Mouse (Mus musculus) testis, adult 2 months (tissue): ENCODE results near the gene Rnf214. TPM values are rescaled to one million over a fixed set of nuclear protein-coding genes. Genes with fewer than 3 reads are reported as not detected.

Experiments used
- H3K27ac ChIP-seq: fragments of 200-500 bp; 2 replicates; pipeline ENCODE4 v1.5.1; 2012; ENCODE audit warnings: low read depth, low read length; ENCODE audit not compliant: control insufficient read depth, insufficient read depth
- H3K27me3 ChIP-seq: fragments of 200-500 bp; 2 replicates; pipeline ENCODE4 v1.6.1; 2012; ENCODE audit warnings: mild to moderate bottlenecking, low read length, moderate library complexity; ENCODE audit not compliant: control insufficient read depth, insufficient read depth
- H3K36me3 ChIP-seq: fragments of 200-500 bp; 2 replicates; pipeline ENCODE4 v1.6.1; 2012; ENCODE audit warnings: mild to moderate bottlenecking, low read length; ENCODE audit not compliant: control insufficient read depth, insufficient read depth
- H3K4me1 ChIP-seq: fragments of 200-500 bp; 2 replicates; pipeline ENCODE4 v1.6.1; 2012; ENCODE audit warnings: low read length; ENCODE audit not compliant: control insufficient read depth, insufficient read depth
- H3K4me3 ChIP-seq: fragments of 200-500 bp; 2 replicates; pipeline ENCODE4 v1.5.1; 2012; ENCODE audit warnings: low read depth, mild to moderate bottlenecking, low read length, moderate library complexity, mixed read lengths; ENCODE audit not compliant: control insufficient read depth
- CTCF ChIP-seq: fragments of 200-500 bp; IDR thresholded peaks from 2 replicates; pipeline ENCODE4 v1.5.1; 2012; ENCODE audit warnings: low read depth, mild to moderate bottlenecking, inconsistent platforms, low read length, moderate library complexity; ENCODE audit not compliant: control insufficient read depth, insufficient read depth, insufficient replicate concordance
- POLR2A ChIP-seq: fragments of 200-500 bp; IDR thresholded peaks from 2 replicates; pipeline ENCODE4 v1.6.1; 2012; ENCODE audit warnings: low read depth, mild to moderate bottlenecking, inconsistent platforms, low read length, moderate library complexity; ENCODE audit not compliant: control insufficient read depth
- polyA plus RNA-seq: library from polyadenylated mRNA; depleted of rRNA; stranded (reverse); fragments of >200 nt; gene quantifications from 2 replicates; pipeline ENCODE4 v1.2.3, GENCODE M21; 2012

Rnf214 gene
- polyA plus RNA-seq, 1 experiment: 22.3 TPM

GRCm38 (mm10) chr9:45946872-45947183 is 40.1 kb upstream of the Rnf214 start:
- TF ChIP-seq POLR2A: no peak
- no peak for TF ChIP-seq CTCF
- no peaks in the 10 kb centered on the region for H3K27me3 ChIP-seq
- H3K27ac ChIP-seq: no peak overlapping the region
- H3K4me1 ChIP-seq: no peaks in the 10 kb centered on the region; the same call in 1 of the 2 replicates
- no peak overlapping the region for H3K4me3 ChIP-seq
- no peaks in the 10 kb centered on the region; the same call in 1 of the 2 replicates for H3K36me3 ChIP-seq

- H3K27ac ChIP-seq: no peak overlapping the region
- TF ChIP-seq POLR2A (no peak), CTCF (no peak)
- no peak overlapping the region for H3K4me3 ChIP-seq
- H3K36me3 ChIP-seq: no peaks in the 10 kb centered on the region; the same call in 1 of the 2 replicates
- no peaks in the 10 kb centered on the region; the same call in 1 of the 2 replicates for H3K4me1 ChIP-seq
- no peaks in the 10 kb centered on the region for H3K27me3 ChIP-seq
Measured at GRCm38 (mm10) chr9:45946182-45946871, 39.6 kb upstream of the Rnf214 start.

GRCm38 (mm10) chr9:45945721-45946120 is 39.0 kb upstream of the Rnf214 start:
- no peak for TF ChIP-seq CTCF
- TF ChIP-seq POLR2A: no peak
- Histone ChIP-seq H3K27me3 (no peaks in the 10 kb centered on the region), H3K36me3 (peaks cover 2% of the 10 kb centered on the region), H3K4me1 (no peaks in the 10 kb centered on the region; the same call in 1 of the 2 replicates), H3K27ac (no peak overlapping the region), H3K4me3 (no peak overlapping the region)

GRCm38 (mm10) chr9:45944506-45945400 is 38.0 kb upstream of the Rnf214 start:
- no peak for TF ChIP-seq POLR2A
- no peak for TF ChIP-seq CTCF
- peaks cover 2% of the 10 kb centered on the region for H3K36me3 ChIP-seq
- no peaks in the 10 kb centered on the region; the same call in 1 of the 2 replicates for H3K4me1 ChIP-seq
- no peaks in the 10 kb centered on the region for H3K27me3 ChIP-seq
- H3K4me3 ChIP-seq: no peak overlapping the region
- no peak overlapping the region for H3K27ac ChIP-seq

GRCm38 (mm10) chr9:45943628-45944505 is 37.2 kb upstream of the Rnf214 start:
- Histone ChIP-seq H3K4me3 (no peak overlapping the region), H3K27me3 (no peaks in the 10 kb centered on the region), H3K4me1 (no peaks in the 10 kb centered on the region; the same call in 1 of the 2 replicates), H3K27ac (no peak overlapping the region), H3K36me3 (peaks cover 2% of the 10 kb centered on the region)
- no peak for TF ChIP-seq POLR2A
- TF ChIP-seq CTCF: no peak

GRCm38 (mm10) chr9:45942916-45943315 is 36.2 kb upstream of the Rnf214 start:
- Histone ChIP-seq H3K4me1 (no peaks in the 10 kb centered on the region; the same call in 1 of the 2 replicates), H3K27ac (no peak overlapping the region), H3K4me3 (no peak overlapping the region), H3K36me3 (peaks cover 2% of the 10 kb centered on the region), H3K27me3 (no peaks in the 10 kb centered on the region)
- TF ChIP-seq CTCF: no peak
- no peak for TF ChIP-seq POLR2A

- Histone ChIP-seq H3K27ac (no peak overlapping the region), H3K36me3 (peaks cover 2% of the 10 kb centered on the region), H3K4me1 (no peaks in the 10 kb centered on the region; the same call in 1 of the 2 replicates), H3K4me3 (no peak overlapping the region), H3K27me3 (no peaks in the 10 kb centered on the region)
- no peak for TF ChIP-seq CTCF
- TF ChIP-seq POLR2A: no peak
Measured at GRCm38 (mm10) chr9:45942464-45942863, 35.8 kb upstream of the Rnf214 start.
